Mouse (Mus musculus) MEL (cell line): ENCODE measurements around the gene Prkag2. TPM values are rescaled to one million over a fixed set of nuclear protein-coding genes. Genes with fewer than 3 reads are reported as not detected.

ENCODE experiments used
- DNase-seq: peaks from one replicate; pipeline ENCODE4 v3.0.0; 2011; ENCODE audit warnings: low read depth, low spot score
- H3K27ac ChIP-seq: 2 replicates; pipeline ENCODE4 v1.5.1; 2012; ENCODE audit warnings: low read depth, mild to moderate bottlenecking, control low read depth, low read length, moderate library complexity; ENCODE audit not compliant: control insufficient read depth
- H3K27me3 ChIP-seq, 2 experiments: fragments of 150-350 bp in 1 of 2; sonication (generic) in 1 of 2; 2 replicates each; pipeline ENCODE4 v1.6.1; 2012; ENCODE audit warnings: low read length in 2 of 2, mild to moderate bottlenecking in 2 of 2, improper control_type of control experiment in 1 of 2, moderate library complexity in 1 of 2; ENCODE audit not compliant: insufficient read depth in 2 of 2, control insufficient read depth in 1 of 2
- H3K36me3 ChIP-seq, 2 experiments: 2 replicates each; pipeline ENCODE4 v1.6.1; 2012 to 2014; ENCODE audit warnings: low read length in 2 of 2, improper control_type of control experiment in 1 of 2, inconsistent platforms in 1 of 2, mild to moderate bottlenecking in 1 of 2; ENCODE audit not compliant: insufficient read depth in 2 of 2, control insufficient read depth in 1 of 2
- H3K4me1 ChIP-seq, 2 experiments: fragments of 150-350 bp in 1 of 2; sonication (generic) in 1 of 2; 2 replicates each; pipeline ENCODE4 v1.6.1; 2012; ENCODE audit warnings: low read length in 2 of 2, improper control_type of control experiment in 1 of 2, mild to moderate bottlenecking in 1 of 2; ENCODE audit not compliant: insufficient read depth in 2 of 2, control insufficient read depth in 1 of 2
- H3K4me3 ChIP-seq, 2 experiments: fragments of 150-350 bp in 1 of 2; sonication (generic) in 1 of 2; 2 replicates each; pipeline ENCODE4 v1.5.1; 2012; ENCODE audit warnings: low read depth in 2 of 2, low read length in 2 of 2, mild to moderate bottlenecking in 2 of 2, moderate library complexity in 2 of 2, control low read depth in 1 of 2, improper control_type of control experiment in 1 of 2; ENCODE audit not compliant: control insufficient read depth in 1 of 2, insufficient read depth in 1 of 2
- H3K79me2 ChIP-seq: 2 replicates; pipeline ENCODE4 v1.6.1; 2012; ENCODE audit warnings: mild to moderate bottlenecking, low read length, moderate library complexity; ENCODE audit not compliant: control insufficient read depth, poor library complexity, insufficient read depth
- H3K9ac ChIP-seq: 2 replicates; pipeline ENCODE4 v1.6.1; 2012; ENCODE audit warnings: low read depth, mild to moderate bottlenecking, control low read depth, low read length, moderate library complexity; ENCODE audit not compliant: control insufficient read depth, poor library complexity, severe bottlenecking
- H3K9me3 ChIP-seq: fragments of 150-350 bp; sonication (generic); replicated peaks from 2 replicates; pipeline ENCODE4 v1.6.1; 2012; ENCODE audit warnings: mild to moderate bottlenecking, low read length, improper control_type of control experiment, moderate library complexity; ENCODE audit not compliant: insufficient read depth
- BHLHE40 ChIP-seq: IDR thresholded peaks from 2 replicates; pipeline ENCODE4 v1.6.1; 2012; ENCODE audit warnings: low read depth, mild to moderate bottlenecking, inconsistent platforms, low read length, improper control_type of control experiment, borderline replicate concordance
- CHD1 ChIP-seq: IDR thresholded peaks from 2 replicates; pipeline ENCODE4 v1.6.1; 2012; ENCODE audit warnings: low read depth, mild to moderate bottlenecking, inconsistent platforms, low read length, improper control_type of control experiment
- CHD2 ChIP-seq: IDR thresholded peaks from 2 replicates; pipeline ENCODE4 v1.6.1; 2011; ENCODE audit warnings: low read length, improper control_type of control experiment
- E2F4 ChIP-seq: IDR thresholded peaks from 2 replicates; pipeline ENCODE4 v1.6.1; 2011; ENCODE audit warnings: low read depth, low read length, improper control_type of control experiment, borderline replicate concordance
- ELF1 ChIP-seq: IDR thresholded peaks from 2 replicates; pipeline ENCODE4 v1.6.1; 2014; ENCODE audit warnings: low read depth, mild to moderate bottlenecking, inconsistent platforms, low read length, improper control_type of control experiment, moderate library complexity
- EP300 ChIP-seq, 2 experiments: IDR thresholded peaks; 2 replicates each; pipeline ENCODE4 v1.6.1; 2011; ENCODE audit warnings: improper control_type of control experiment in 2 of 2, low read length in 2 of 2, low read depth in 1 of 2, mild to moderate bottlenecking in 1 of 2
- ETS1 ChIP-seq: IDR thresholded peaks from 2 replicates; pipeline ENCODE4 v1.6.1; 2012; ENCODE audit warnings: low read depth, mild to moderate bottlenecking, inconsistent platforms, low read length, improper control_type of control experiment, moderate library complexity
- GABPA ChIP-seq: IDR thresholded peaks from 2 replicates; pipeline ENCODE4 v1.6.1; 2012; ENCODE audit warnings: low read depth, mild to moderate bottlenecking, inconsistent platforms, low read length, improper control_type of control experiment, moderate library complexity
- GATA1 ChIP-seq: IDR thresholded peaks from 2 replicates; pipeline ENCODE4 v1.6.1; 2011; ENCODE audit warnings: low read depth, low read length, improper control_type of control experiment
- HCFC1 ChIP-seq: IDR thresholded peaks from 2 replicates; pipeline ENCODE4 v1.6.1; 2012; ENCODE audit warnings: low read depth, mild to moderate bottlenecking, inconsistent platforms, low read length, improper control_type of control experiment, moderate library complexity
- MAFK ChIP-seq: IDR thresholded peaks from 2 replicates; pipeline ENCODE4 v1.6.1; 2011; ENCODE audit warnings: low read depth, mild to moderate bottlenecking, low read length, improper control_type of control experiment, borderline replicate concordance
- MAZ ChIP-seq: IDR thresholded peaks from 2 replicates; pipeline ENCODE4 v1.6.1; 2012; ENCODE audit warnings: low read depth, mild to moderate bottlenecking, inconsistent platforms, low read length, improper control_type of control experiment
- MEF2A ChIP-seq: IDR thresholded peaks from 2 replicates; pipeline ENCODE4 v1.6.1; 2014; ENCODE audit warnings: low read depth, mild to moderate bottlenecking, inconsistent platforms, low read length, improper control_type of control experiment; ENCODE audit not compliant: poor library complexity, insufficient replicate concordance, severe bottlenecking; ENCODE audit errors: extremely low read depth
- MXI1 ChIP-seq: IDR thresholded peaks from 2 replicates; pipeline ENCODE4 v1.6.1; 2011; ENCODE audit warnings: mild to moderate bottlenecking, low read depth, low read length, improper control_type of control experiment
- MYB ChIP-seq: IDR thresholded peaks from 2 replicates; pipeline ENCODE4 v1.6.1; 2011; ENCODE audit warnings: mild to moderate bottlenecking, low read depth, low read length, improper control_type of control experiment
- MYC ChIP-seq: IDR thresholded peaks from 2 replicates; pipeline ENCODE4 v1.6.1; 2011; ENCODE audit warnings: low read depth, mild to moderate bottlenecking, low read length, improper control_type of control experiment, moderate library complexity
- POLR2A ChIP-seq, 2 experiments: IDR thresholded peaks; 2 replicates each; pipeline ENCODE4 v1.6.1; 2011 to 2012; ENCODE audit warnings: low read length in 2 of 2, mild to moderate bottlenecking in 2 of 2, control low read depth in 1 of 2, improper control_type of control experiment in 1 of 2, low read depth in 1 of 2, moderate library complexity in 1 of 2; ENCODE audit not compliant: control insufficient read depth in 1 of 2, insufficient read depth in 1 of 2, poor library complexity in 1 of 2
- POLR2AphosphoS5 ChIP-seq: IDR thresholded peaks from 2 replicates; pipeline ENCODE4 v1.6.1; 2012; ENCODE audit warnings: low read depth, borderline replicate concordance, mild to moderate bottlenecking, inconsistent platforms, low read length, moderate library complexity, mixed read lengths
- RCOR1 ChIP-seq: IDR thresholded peaks from 2 replicates; pipeline ENCODE4 v1.6.1; 2012; ENCODE audit warnings: low read depth, mild to moderate bottlenecking, inconsistent platforms, low read length, improper control_type of control experiment
- SIN3A ChIP-seq: IDR thresholded peaks from 2 replicates; pipeline ENCODE4 v1.6.1; 2012; ENCODE audit warnings: low read length, improper control_type of control experiment, inconsistent platforms
- SMC3 ChIP-seq: IDR thresholded peaks from 2 replicates; pipeline ENCODE4 v1.6.1; 2011; ENCODE audit warnings: low read depth, low read length, improper control_type of control experiment
- TAL1 ChIP-seq: IDR thresholded peaks from 2 replicates; pipeline ENCODE4 v1.6.1; 2012; ENCODE audit warnings: mild to moderate bottlenecking, inconsistent platforms, low read length, moderate library complexity, mixed read lengths
- TBP ChIP-seq: IDR thresholded peaks from 2 replicates; pipeline ENCODE4 v1.8.0; 2011; ENCODE audit warnings: low read depth, low read length, improper control_type of control experiment
- TCF12 ChIP-seq: IDR thresholded peaks from 2 replicates; pipeline ENCODE4 v1.6.1; 2014; ENCODE audit warnings: low read depth, mild to moderate bottlenecking, inconsistent platforms, low read length, improper control_type of control experiment, moderate library complexity
- USF1 ChIP-seq: IDR thresholded peaks from 2 replicates; pipeline ENCODE4 v1.6.1; 2014; ENCODE audit warnings: low read depth, mild to moderate bottlenecking, inconsistent platforms, low read length, improper control_type of control experiment, moderate library complexity
- ZC3H11A ChIP-seq: IDR thresholded peaks from 2 replicates; pipeline ENCODE4 v1.6.1; 2012; ENCODE audit warnings: low read depth, mild to moderate bottlenecking, inconsistent platforms, low read length, improper control_type of control experiment
- ZKSCAN1 ChIP-seq: IDR thresholded peaks from 2 replicates; pipeline ENCODE4 v1.6.1; 2012; ENCODE audit warnings: low read depth, mild to moderate bottlenecking, inconsistent platforms, low read length, improper control_type of control experiment, moderate library complexity
- ZMIZ1 ChIP-seq: IDR thresholded peaks from 2 replicates; pipeline ENCODE4 v1.6.1; 2012; ENCODE audit warnings: low read depth, mild to moderate bottlenecking, inconsistent platforms, low read length, improper control_type of control experiment, moderate library complexity
- polyA plus RNA-seq, 2 experiments: library from polyadenylated mRNA; stranded (reverse) in 1 of 2; unstranded in 1 of 2; fragments of >175 nt in 1 of 2; fragments of >200 nt in 1 of 2; gene quantifications; 2 replicates each; pipeline versions ENCODE4 v1.2.1 to v1.2.4; 2012; ENCODE audit warnings: low replicate concordance in 2 of 2, low read depth in 1 of 2; ENCODE audit not compliant: insufficient read length in 2 of 2, insufficient read depth in 1 of 2, missing spikeins in 1 of 2
- total RNA-seq: library from RNA; depleted of rRNA; stranded (reverse); fragments of 300-350 nt; gene quantifications from 2 replicates; pipeline ENCODE4 v1.2.3, GENCODE M21; 2012

Prkag2 gene
- total and polyA plus RNA-seq, 3 experiments: 8.0 to 27.9 TPM; not detected in 1

- no peak for TF ChIP-seq MYB
- no peak for TF ChIP-seq SIN3A
- TF ChIP-seq, all 39 proteins: peak for 0
These were observed 171.6 kb downstream of the Prkag2 start (continued) for GRCm38 (mm10) chr5:24928816-24929215.

DNA sequence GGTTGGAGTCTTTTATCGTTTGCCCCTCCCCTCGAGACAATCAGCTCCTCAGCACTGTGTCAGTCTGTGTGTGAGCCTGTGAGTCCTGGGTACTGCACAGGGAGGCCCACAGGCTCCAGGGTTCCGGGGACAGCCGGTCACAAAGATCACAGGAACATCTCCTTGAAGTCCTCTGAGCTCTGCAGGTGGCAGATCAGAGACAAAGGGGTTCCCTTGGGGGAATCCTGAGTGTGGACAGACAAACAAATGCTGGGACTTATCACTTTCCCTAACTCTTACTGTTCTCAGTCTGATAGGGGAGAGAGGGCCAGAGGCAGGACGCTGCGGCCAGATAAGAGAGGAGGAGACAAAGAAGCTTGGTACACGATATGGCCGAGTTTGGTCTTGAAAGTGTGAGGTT is 172.7 kb downstream of the Prkag2 start:
- H3K4me3 ChIP-seq: peak overlapping the region; percentile 25 to 32
- H3K36me3 ChIP-seq: peaks cover 0 to 15% of the 10 kb centered on the region in 2 experiments; a peak in 2 of 4 replicates
- H3K4me1 ChIP-seq: peaks cover 10 to 25% of the 10 kb centered on the region in 2 experiments
- peak; percentile 83 for DNase-seq
- H3K27me3 ChIP-seq: no peaks in the 10 kb centered on the region
- TF ChIP-seq HCFC1: peak; percentile 55; the same call in 1 of the 2 replicates
- TF ChIP-seq TCF12: peak; percentile 99
- TF ChIP-seq GABPA: no peak
- TF ChIP-seq ZKSCAN1: 0 out of 2 replicates have a peak, but pooled peaks have one; percentile 42
- TF ChIP-seq ELF1: 0 out of 2 replicates have a peak, but pooled peaks have one; percentile 31
- no peak for TF ChIP-seq MYB
- TF ChIP-seq GATA1: peak; percentile 97
- 0 out of 2 replicates have a peak, but pooled peaks have one; percentile 19 for TF ChIP-seq MYC
- no peak for TF ChIP-seq ZC3H11A
- peak; percentile 92 for TF ChIP-seq RCOR1
- 0 out of 2 replicates have a peak, but pooled peaks have one; percentile 25 for TF ChIP-seq USF1
- no peak; the same call in 1 of the 2 replicates for TF ChIP-seq SMC3
- peak; percentile 69 for TF ChIP-seq MXI1
- peak; percentile 15; the same call in 1 of the 2 replicates for TF ChIP-seq MAFK
- peak; percentile 93 to 96 for TF ChIP-seq EP300 (IDR thresholded peaks at IDR 0.05; ENCODE audit: low read depth in 1 of 2, low read length in 2 of 2)
- TF ChIP-seq ETS1: peak; percentile 86
- no peak for TF ChIP-seq MEF2A
- TF ChIP-seq POLR2A (IDR thresholded peaks at IDR 0.05; ENCODE audit: control insufficient read depth in 1 of 2, insufficient read depth in 1 of 2, low read depth in 1 of 2, low read length in 2 of 2, poor library complexity in 1 of 2): no peak
- peak; percentile 27; the same call in 1 of the 2 replicates for TF ChIP-seq CHD2
- peak; percentile 68; the same call in 1 of the 2 replicates for TF ChIP-seq BHLHE40
- 0 out of 2 replicates have a peak, but pooled peaks have one; percentile 84 for TF ChIP-seq CHD1
- no peak for TF ChIP-seq E2F4
- TF ChIP-seq MAZ: peak; percentile 69
- TF ChIP-seq POLR2AphosphoS5: no peak
- TF ChIP-seq ZMIZ1: peak; percentile 61; the same call in 1 of the 2 replicates
- 0 out of 2 replicates have a peak, but pooled peaks have one; percentile 24 for TF ChIP-seq TBP
- TF ChIP-seq TAL1: peak; percentile 81
- TF ChIP-seq SIN3A: peak; percentile 74
- TF ChIP-seq, all 39 proteins: peak for 20
- H3K27ac ChIP-seq: peak overlapping the region; percentile 51
- H3K79me2 ChIP-seq: no peaks in the 10 kb centered on the region
- peak overlapping the region; percentile 34 for H3K9ac ChIP-seq
- H3K9me3 ChIP-seq: no peaks in the 10 kb centered on the region
